Mouse (Mus musculus) cerebellum, adult (tissue): Measurements from ENCODE around the gene Vmn2r107.

Experiments used
- ATAC-seq: cut with Nextera tagmentation; 2 replicates; pipeline ENCODE4 v1.9.2; 2017; ENCODE audit warnings: mild to moderate bottlenecking, moderate library complexity, mixed read lengths; ENCODE audit not compliant: insufficient number of reproducible peaks, low FRiP score, low TSS enrichment

The Vmn2r107 gene

DNA sequence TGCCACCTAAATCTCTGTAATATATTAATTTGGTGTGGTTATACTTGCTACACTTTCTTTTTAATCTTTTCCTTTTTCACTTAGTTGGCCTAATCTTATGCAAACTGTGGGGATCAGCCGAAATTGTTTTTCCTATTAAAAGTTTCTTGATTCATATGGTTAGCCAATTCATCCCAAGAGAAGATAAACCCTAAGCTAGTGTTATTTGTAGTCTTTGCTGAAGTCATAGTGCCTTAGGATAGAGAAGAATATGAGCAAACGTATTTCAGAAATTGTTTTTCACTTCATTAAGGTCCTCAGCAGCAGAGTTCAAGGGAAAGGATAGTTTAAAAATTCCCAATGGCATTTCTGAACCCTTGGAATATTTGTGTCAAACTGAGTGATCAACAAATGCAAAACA lies at the start of gene Vmn2r107:
TSS of gene Vmn2r107 (plus strand) at position 301 of the 400 bp plus-strand sequence.
- ATAC-seq: no peak

DNA sequence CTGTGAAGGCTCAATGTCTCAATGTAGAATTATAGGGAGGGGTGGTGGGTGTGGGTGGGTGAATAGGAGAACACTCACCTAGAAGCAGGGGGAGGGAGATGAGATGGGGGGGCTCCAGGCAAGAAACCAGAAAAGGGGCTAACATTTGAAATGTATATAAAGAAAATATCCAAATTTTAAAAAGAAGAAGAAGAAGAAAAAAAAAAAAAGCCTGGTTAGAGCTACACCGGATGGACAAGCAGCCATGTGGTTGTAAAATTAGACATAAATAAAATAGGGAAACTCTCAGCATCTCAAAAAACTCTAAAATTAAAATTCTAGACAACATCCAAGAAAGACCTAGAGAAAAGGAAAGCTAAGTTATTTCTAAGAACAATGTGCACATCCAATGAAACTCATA lies 39.3 kb upstream of the Vmn2r107 start:
- no peak for ATAC-seq

DNA sequence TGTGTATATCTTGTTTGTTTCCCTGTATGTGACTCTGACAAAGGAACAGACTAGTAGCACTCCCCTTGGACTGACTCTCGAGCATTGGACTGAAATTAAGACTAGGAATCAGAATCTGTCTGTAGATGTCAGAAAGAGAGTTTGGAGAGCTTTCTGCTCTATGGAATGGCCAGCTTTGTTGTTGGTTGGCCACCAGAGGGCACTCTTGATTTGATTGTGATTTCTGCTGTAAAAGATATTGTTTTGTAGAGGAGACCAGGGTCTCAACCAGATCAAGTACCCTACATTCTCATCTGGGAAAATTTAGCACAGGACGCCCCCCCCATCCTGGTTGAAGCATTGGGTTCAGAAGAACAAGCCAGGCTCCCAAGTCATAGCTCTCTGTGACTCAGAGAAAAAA lies 54.1 kb downstream of the Vmn2r107 start:
- ATAC-seq: no peak

DNA sequence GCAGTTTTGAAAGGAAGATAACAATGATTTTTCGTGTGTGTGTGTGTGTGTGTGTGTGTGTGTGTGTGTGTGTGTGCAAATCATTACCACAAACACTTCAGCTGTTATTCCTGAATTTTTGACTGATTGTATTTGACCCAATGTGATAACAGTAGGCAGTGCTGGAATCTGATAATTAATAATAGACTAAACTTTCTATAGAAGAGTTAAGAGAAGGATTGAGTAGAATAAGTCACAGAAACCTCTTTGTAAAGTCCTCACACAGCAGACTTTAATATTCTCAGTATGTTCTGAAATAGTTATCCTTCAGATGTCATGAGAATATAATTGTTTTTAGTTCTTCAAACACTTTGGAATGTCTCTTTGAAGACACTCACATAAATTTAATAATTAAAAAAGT lies 68.8 kb downstream of the Vmn2r107 start, which contains the start of gene Vmn1r224:
TSS of gene Vmn1r224 (plus strand) at position 301 of the 400 bp plus-strand sequence.
- no peak for ATAC-seq
